Mouse (Mus musculus): ENCODE measurements around the gene Ttc26. TPM values are rescaled to one million over a fixed set of nuclear protein-coding genes. Genes with fewer than 3 reads are reported as not detected.

Gene Ttc26
- 1 to 10 TPM; 2.9 to 3.2 TPM for total RNA-seq (2021)
- long read RNA-seq, experiment 1, result 0 reads
- long read RNA-seq, experiment 2, result 0 reads

- DNase-seq, result peak; percentile 90
Observed at GRCm38 (mm10) chr6:38381129-38381771, at the start of gene Ttc26. TSS of gene Ttc26 (plus strand) at chr6:38381469.

- DNase-seq, result no peak
Observed at GRCm38 (mm10) chr6:38335264-38335663, 46.0 kb upstream of the Ttc26 start.

GRCm38 (mm10) chr6:38337166-38337705, 44.0 kb upstream of the Ttc26 start:
- no peak for DNase-seq

- DNase-seq, result peak; percentile 65
Observed at GRCm38 (mm10) chr6:38337951-38338350, 43.3 kb upstream of the Ttc26 start.

GRCm38 (mm10) chr6:38339078-38339477, 42.2 kb upstream of the Ttc26 start:
- peak; percentile 22 for DNase-seq

DNA sequence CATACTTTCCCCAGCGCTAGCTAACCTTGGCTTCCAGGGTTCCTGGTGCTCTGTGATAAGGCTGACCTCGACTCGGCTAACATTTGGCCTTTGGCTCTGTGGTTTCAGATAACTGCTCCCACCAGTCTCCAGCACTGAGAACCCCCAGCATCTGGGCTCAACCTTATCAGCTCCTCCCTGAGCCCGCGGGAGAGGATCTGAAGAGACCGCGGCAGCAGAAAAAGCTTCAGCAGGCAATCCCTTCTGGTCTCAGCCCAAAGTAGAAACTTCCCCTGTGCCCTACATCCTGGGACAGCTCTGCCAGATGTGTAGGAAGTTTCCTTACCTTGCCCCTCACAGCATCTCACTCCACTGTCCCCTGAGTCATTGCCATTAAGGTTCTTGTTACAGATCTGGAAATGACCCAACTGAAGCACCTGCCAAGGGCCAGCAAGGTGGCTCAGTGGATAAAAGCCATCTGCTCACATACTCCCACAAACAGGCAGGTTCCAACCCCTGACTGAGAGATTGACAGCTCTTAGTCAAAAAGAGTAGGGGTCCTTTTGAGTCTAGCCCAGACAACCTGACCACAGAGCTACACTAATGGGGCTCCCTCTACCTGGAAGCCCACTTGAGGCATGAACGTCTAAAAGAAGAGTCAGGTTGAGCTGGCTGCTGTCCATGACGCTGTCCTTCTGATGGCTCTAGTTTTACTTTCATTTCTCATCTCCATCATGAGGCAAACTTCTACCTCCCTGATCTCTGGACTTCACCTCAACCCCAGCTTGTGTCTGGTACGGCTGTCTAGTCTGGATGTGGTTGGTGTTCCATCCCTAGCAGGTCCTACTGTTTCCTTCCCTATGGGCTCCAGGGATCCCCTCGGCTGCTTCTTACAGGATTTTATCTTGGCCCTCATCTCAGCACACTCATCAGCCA, 39.3 kb upstream of the Ttc26 start:
- DNase-seq, result peak; percentile 22

DNA sequence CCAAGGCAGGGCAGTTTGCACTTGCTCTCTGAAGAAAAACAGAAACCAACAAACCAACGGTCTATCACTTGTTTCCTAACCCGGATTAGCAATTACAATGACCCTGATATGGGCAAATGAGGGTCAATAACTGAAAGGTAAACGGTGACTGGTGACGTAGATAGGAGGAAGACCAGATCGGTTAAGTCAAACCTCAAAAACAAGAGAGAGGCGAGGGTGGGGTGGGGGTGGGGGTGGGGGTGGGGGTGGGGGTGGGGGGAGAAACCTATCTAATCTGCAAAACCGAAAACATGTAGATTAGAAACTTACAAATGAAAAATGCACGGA, 38.6 kb upstream of the Ttc26 start:
- DNase-seq, result no peak

GRCm38 (mm10) chr6:38343581-38343980, 37.7 kb upstream of the Ttc26 start:
- no peak for DNase-seq

GRCm38 (mm10) chr6:38344006-38344670, 37.1 kb upstream of the Ttc26 start:
- DNase-seq, result no peak

DNA sequence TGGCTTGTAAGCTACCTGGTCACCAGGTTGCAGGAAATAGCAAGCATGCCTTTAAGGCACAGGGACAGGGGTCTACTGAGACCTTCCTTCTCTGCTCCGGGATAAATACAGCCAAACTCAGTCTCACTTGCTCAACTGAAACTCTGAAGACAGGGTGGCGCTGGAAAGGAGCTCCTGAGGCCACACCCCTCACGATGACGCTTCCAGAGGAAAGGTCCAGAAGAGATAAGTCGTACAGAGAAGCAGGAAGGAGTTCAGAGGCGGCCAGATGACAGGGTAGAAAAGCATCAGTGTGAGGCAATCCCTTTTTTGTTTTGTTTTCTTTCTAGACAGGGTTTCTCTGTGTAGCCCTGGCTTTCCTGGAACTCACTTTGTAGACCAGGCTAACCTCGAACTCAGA, 35.5 kb upstream of the Ttc26 start:
- peak; percentile 74 for DNase-seq

- DNase-seq, result no peak
Observed at GRCm38 (mm10) chr6:38347875-38348274, 33.4 kb upstream of the Ttc26 start.

GRCm38 (mm10) chr6:38348811-38349453, 32.3 kb upstream of the Ttc26 start:
- no peak for DNase-seq

GRCm38 (mm10) chr6:38349806-38350205, 31.5 kb upstream of the Ttc26 start:
- no peak for DNase-seq

- DNase-seq, result no peak
Observed at GRCm38 (mm10) chr6:38351930-38352329, 29.3 kb upstream of the Ttc26 start.

DNA sequence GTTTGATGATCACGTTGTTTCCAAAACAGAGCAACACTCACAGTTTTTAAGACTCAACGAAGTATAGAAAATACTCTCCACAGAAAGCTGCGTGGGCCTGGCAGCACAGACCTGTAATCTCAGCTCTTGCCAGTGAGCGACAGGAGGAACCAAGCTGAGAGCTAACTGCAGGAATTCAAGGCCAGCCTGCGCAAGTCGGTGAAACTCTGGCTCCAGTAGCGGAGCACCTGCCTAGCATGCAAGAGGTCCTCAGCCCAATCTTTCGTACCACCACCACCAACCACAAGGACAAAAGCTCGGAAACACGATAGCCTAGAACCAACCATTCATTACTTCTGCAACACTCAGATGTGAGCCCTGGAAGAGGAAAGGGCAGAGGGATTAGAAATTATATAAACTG, 28.8 kb upstream of the Ttc26 start:
- DNase-seq, result peak; percentile 49

DNA sequence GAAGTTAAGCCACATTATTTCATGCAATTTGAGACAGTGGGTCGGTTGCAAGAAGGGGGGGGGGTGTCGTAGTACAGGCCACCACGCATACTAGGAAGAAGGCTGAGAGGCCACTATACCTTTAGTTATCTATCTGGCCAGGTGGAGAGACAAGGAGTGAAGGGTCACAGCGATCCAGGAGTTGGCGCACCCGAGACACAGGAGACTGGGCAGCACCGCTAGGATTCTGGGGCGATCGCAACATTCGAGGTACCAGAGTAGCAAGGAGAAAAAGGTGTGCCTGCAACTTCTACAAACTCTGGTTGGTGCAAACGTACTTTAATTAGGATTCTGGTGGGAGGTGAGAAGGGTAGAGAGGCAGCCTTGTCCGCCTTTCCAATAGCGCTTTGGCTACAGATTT, 28.1 kb upstream of the Ttc26 start:
- no peak for DNase-seq

DNA sequence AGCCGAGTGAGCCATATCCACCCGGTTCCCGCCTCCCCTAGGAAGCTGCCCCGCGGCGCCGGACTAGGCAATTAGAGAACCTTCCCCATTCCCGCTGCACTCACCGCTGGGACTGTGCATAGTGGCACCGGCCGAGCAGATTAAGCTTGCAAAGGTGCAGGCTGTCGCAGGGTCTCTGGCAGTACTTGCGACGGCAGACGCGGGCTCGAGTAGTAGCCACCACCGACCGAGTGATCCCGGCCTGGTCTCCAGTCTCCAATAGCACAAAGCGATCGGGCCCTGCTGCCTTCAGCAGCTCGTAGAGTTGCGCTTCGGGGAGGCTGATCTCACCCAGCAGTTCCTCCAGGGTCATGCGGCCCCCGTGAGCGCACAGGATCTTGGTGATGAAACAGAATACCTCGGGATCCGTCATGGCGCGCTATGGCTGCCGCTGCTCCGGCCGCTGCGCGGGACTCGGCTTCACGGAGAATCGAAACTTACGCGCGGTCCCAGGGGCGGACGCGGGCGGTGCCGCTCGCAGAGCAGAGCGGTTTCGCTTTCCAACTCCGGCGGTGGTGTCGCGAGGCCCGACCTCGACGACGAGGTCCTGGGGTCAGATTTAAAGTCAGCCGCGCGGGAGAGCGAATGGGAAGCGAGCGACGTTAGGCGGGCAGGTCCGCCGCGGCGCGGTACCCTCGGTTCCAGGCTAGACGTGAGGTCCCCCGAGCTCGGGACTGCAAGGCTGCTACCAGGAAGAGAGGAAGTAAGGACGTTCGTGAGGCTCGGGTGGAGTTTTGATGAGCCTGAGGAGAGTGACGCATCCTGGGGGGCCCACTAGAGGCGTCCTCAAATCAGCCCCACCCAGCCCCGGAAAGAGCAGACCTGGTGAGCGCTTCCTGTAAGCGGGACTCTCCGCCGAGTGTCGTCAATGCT, 27.2 kb upstream of the Ttc26 start, which contains the start of gene Zc3hav1:
Gene Zc3hav1 (minus strand): TSS at position 793 of the 912 bp plus-strand sequence.
- DNase-seq, result peak; percentile 88

DNA sequence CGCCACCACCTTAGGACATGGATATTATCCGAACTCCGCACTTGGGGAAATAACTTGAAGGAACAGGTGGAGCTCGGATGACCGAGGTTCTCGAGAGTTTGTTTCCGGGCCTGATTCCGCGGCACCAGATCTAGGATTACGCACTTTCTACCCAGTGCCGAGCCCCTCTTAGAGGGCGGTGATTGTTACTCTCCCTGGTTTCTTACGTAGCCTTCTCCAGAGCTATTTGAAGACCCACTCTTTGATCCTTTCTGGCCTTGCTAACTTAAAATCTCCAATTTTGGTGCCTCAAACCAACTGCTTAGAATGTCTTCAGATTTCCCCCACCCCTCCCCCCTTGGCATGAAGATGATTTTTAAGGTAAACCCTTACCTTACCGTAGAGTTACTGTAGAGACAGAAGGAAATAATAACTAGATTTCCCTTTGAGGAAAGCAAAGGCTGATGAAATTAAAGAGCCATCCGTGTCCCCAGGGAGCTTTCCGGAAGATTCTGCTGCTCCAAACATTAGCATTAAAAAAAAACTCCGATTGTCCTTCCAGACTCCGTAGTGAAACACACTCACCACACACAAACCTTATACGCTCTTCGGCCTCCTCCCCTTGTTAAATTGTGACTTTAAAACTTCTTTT, 26.4 kb upstream of the Ttc26 start:
- DNase-seq, result no peak

DNA sequence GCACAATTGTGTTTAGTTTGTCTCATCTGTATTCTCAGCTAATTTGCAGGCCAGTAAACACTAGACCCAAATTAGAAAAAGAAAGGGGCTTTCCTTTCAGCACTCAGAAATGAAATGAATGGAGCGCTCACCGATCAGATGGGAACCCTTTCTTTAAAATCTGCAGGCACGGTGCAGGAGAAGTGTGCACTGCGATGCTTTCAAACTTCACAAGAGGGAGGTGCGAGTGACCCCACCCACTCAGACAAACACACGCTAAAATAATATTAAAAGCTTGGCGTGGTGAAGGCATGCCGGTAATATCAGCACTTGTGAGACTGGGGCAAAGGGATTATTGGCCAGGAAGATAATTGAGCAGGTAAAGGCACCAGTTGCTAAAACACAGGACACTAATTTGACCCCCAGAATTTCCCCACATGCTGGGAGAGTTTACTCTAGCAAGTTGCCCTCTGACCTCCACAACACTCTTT, 25.9 kb upstream of the Ttc26 start:
- DNase-seq, result no peak

GRCm38 (mm10) chr6:38355862-38356261, 25.4 kb upstream of the Ttc26 start:
- peak; percentile 23 for DNase-seq

Measured in adrenal gland, postnatal 10 days (tissue).